Mouse (Mus musculus) neural tube, embryonic 11.5 days (tissue): Measurements from ENCODE around the gene Pcdh15. TPM values are rescaled to one million over a fixed set of nuclear protein-coding genes. Genes with fewer than 3 reads are reported as not detected.
A peak's percentile ranks its signal among the peaks of the same experiment; 100 is the strongest.

ENCODE experiments used
- ATAC-seq: fragments of 200-750 bp; cut with Nextera tagmentation; 2 replicates; pipeline ENCODE4 v1.8.0; 2017; ENCODE audit warnings: moderate number of reproducible peaks, mild to moderate bottlenecking, moderate TSS enrichment, moderate library complexity; ENCODE audit not compliant: insufficient read depth, low FRiP score, low TSS enrichment
- DNase-seq: peaks from one replicate; pipeline ENCODE4 v3.0.0-alpha.2; 2015; ENCODE audit warnings: low spot score
- H3K27ac ChIP-seq: fragments of 300-500 bp; sonication (generic); 2 replicates; pipeline ENCODE4 v1.5.1; 2014; ENCODE audit warnings: low read depth, mild to moderate bottlenecking, low read length
- H3K27me3 ChIP-seq: fragments of 300-500 bp; sonication (generic); 2 replicates; pipeline ENCODE4 v1.6.1; 2014; ENCODE audit warnings: mild to moderate bottlenecking, low read length, mixed read lengths; ENCODE audit not compliant: control insufficient read depth, insufficient read depth
- H3K36me3 ChIP-seq: fragments of 300-500 bp; sonication (generic); 2 replicates; pipeline ENCODE4 v1.6.1; 2014; ENCODE audit warnings: mild to moderate bottlenecking, low read length, moderate library complexity, mixed read lengths; ENCODE audit not compliant: control insufficient read depth, insufficient read depth
- H3K4me1 ChIP-seq: fragments of 300-500 bp; sonication (generic); 2 replicates; pipeline ENCODE4 v1.6.1; 2014; ENCODE audit warnings: low read length, mixed read lengths; ENCODE audit not compliant: control insufficient read depth, insufficient read depth
- H3K4me2 ChIP-seq: fragments of 300-500 bp; sonication (generic); 2 replicates; pipeline ENCODE4 v1.6.1; 2014; ENCODE audit warnings: low read depth, mild to moderate bottlenecking, moderate library complexity
- H3K4me3 ChIP-seq: fragments of 300-500 bp; sonication (generic); 2 replicates; pipeline ENCODE4 v1.5.1; 2014; ENCODE audit warnings: low read depth, low read length
- H3K9ac ChIP-seq: fragments of 300-500 bp; sonication (generic); 2 replicates; pipeline ENCODE4 v1.6.1; 2014; ENCODE audit warnings: mild to moderate bottlenecking, low read length
- H3K9me3 ChIP-seq: fragments of 300-500 bp; sonication (generic); 2 replicates; pipeline ENCODE4 v1.6.1; 2016; ENCODE audit warnings: low read length; ENCODE audit not compliant: control insufficient read depth
- WGBS: fragments of 180-500 bp; shearing (Covaris S2); extraction: QIAGEN DNeasy Blood & Tissue Kit; methylation state at CpG from one replicate; pipeline ENCODE4 v1.1.7; 2014; 5-methylcytosine and 5-hydroxymethylcytosine counted together
- polyA plus RNA-seq: library from polyadenylated mRNA; unstranded; fragments of >200 nt; fragmentation: Nextera tagmentation; extraction: Ambion mirVana; gene quantifications from 2 replicates; pipeline ENCODE4 v1.2.1, GENCODE M21; 2014

Pcdh15 gene
- polyA plus RNA-seq, 1 experiment from 2014 or later, result 1.9 TPM

DNA sequence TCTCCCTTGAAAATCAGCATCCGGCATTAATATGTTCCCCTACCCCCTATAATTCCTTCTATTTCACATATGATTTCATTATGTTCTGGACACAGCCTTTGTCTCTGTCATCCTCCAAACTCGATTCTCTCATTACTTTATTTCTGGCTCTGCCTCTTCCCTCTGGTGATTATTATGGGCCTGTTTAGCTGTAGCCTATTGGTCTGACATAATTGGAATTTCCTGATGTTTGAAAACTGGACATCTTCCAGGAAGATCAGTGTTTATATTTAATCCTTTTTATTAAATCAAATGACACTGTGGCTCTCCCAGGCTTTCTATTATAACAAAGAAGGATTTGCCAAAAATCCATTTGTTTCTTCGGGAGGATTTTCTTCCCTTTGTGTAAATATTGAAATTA, 326.3 kb downstream of the Pcdh15 start:
- Histone ChIP-seq H3K27me3 (no peaks in the 10 kb centered on the region), H3K9ac (no peak overlapping the region), H3K9me3 (no peaks in the 10 kb centered on the region), H3K27ac (no peak overlapping the region), H3K4me3 (no peak overlapping the region), H3K4me1 (no peaks in the 10 kb centered on the region), H3K4me2 (no peak overlapping the region), H3K36me3 (no peaks in the 10 kb centered on the region)
- 88% methylated on average over 3 of the region's 3 CpGs for WGBS
- ATAC-seq, result no peak
- no peak for DNase-seq

DNA sequence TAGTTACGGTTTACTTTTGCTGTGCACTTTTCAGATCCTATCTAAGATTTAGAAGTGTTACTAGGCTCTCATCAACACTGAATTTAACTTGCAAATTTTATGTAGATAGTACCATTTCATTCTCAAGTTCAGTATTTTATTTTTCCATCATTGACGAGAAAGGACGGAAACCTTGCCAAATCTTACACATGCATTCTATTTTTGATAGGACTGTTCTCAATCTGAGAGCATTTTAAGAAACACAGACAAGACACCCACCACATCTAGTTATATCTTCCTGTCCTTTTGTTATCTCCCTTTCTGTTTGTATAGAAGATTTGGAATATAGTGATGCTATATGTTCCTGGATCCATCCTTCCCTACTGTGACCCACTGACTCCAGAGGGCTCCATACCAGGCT, 332.2 kb downstream of the Pcdh15 start:
- WGBS, result 92% methylated on average over 3 of the region's 3 CpGs
- Histone ChIP-seq H3K9ac (no peak overlapping the region), H3K27ac (no peak overlapping the region), H3K27me3 (no peaks in the 10 kb centered on the region), H3K4me3 (no peak overlapping the region), H3K4me1 (no peaks in the 10 kb centered on the region), H3K9me3 (no peaks in the 10 kb centered on the region), H3K36me3 (no peaks in the 10 kb centered on the region), H3K4me2 (no peak overlapping the region)
- DNase-seq, result no peak
- ATAC-seq, result no peak

DNA sequence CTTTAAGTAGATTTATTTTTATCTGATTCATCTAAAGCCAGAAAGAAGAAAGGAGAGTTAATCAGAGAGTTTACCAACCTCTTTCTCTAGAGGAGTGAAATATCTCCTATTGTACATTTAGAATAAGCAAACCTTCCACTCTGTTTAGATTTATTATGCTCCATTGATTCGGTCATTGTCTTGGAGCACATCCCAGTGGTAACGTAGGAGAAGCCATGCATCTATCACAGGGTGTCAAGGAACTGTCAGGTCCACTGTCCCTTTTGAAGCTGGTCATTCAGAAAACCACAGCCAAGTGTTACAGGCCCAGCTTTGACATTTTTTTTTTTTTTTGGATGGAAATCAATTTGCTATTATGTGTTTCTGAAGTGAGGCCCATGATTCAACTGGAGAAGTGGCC, 384.9 kb downstream of the Pcdh15 start:
- Histone ChIP-seq H3K4me2 (no peak overlapping the region), H3K27me3 (no peaks in the 10 kb centered on the region), H3K27ac (no peak overlapping the region), H3K36me3 (no peaks in the 10 kb centered on the region), H3K9ac (no peak overlapping the region), H3K9me3 (no peaks in the 10 kb centered on the region), H3K4me1 (no peaks in the 10 kb centered on the region), H3K4me3 (no peak overlapping the region)
- no peak for DNase-seq
- WGBS, result 38% methylated on average over 2 of the region's 2 CpGs
- 0 out of 2 replicates have a peak, but pooled peaks have one; percentile 17 for ATAC-seq

DNA sequence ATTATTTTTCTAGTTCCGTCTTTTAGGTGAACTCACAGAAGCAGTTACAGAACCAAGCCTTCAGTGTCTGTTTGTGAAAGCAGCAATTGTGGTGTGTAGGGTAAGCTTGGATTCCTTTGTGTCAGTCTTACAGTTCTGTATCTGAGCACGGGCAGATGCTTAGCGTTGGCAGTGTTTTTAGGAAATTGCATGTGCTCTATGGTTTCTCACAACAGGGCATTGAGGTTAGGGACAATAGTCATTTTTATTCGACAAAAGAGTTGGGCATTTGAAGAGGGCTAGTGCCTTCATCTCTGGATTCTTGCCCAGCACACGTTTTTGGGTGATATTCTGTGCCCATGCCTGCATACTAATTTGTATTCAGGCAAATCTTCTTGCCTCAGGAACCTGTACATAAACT, 392.5 kb downstream of the Pcdh15 start:
- ATAC-seq, result no peak
- Histone ChIP-seq H3K9me3 (no peaks in the 10 kb centered on the region), H3K27me3 (no peaks in the 10 kb centered on the region), H3K27ac (no peak overlapping the region), H3K4me2 (no peak overlapping the region), H3K9ac (no peak overlapping the region), H3K36me3 (no peaks in the 10 kb centered on the region), H3K4me3 (no peak overlapping the region), H3K4me1 (no peaks in the 10 kb centered on the region)
- WGBS, result 80% methylated on average over 5 of the region's 5 CpGs
- no peak for DNase-seq

DNA sequence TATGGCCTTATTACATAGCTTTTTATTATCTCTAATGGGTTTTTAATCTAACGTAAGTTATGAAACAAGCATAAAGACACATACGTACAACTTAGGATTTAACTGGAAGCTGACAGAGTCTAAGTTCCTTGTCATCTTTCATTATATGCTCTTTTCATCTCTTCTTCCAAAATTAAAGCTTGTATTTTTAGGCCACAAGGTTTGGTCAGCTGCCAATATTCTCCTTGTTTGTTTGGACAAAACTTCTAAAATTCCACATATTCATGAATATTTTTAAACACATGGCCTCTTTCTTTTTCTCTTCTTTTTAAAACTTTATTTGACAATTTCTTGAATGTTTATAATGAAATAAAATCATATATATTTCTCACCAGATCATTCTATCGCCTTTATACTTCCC, 415.7 kb downstream of the Pcdh15 start:
- H3K27ac ChIP-seq, result no peak overlapping the region
- no peak overlapping the region for H3K9ac ChIP-seq
- H3K4me2 ChIP-seq, result no peak overlapping the region
- no peaks in the 10 kb centered on the region for H3K36me3 ChIP-seq
- no peak overlapping the region for H3K4me3 ChIP-seq
- 90% methylated on average over 3 of the region's 3 CpGs for WGBS
- ATAC-seq, result no peak
- H3K9me3 ChIP-seq, result no peaks in the 10 kb centered on the region
- H3K27me3 ChIP-seq, result no peaks in the 10 kb centered on the region
- DNase-seq, result no peak
- H3K4me1 ChIP-seq, result no peaks in the 10 kb centered on the region

DNA sequence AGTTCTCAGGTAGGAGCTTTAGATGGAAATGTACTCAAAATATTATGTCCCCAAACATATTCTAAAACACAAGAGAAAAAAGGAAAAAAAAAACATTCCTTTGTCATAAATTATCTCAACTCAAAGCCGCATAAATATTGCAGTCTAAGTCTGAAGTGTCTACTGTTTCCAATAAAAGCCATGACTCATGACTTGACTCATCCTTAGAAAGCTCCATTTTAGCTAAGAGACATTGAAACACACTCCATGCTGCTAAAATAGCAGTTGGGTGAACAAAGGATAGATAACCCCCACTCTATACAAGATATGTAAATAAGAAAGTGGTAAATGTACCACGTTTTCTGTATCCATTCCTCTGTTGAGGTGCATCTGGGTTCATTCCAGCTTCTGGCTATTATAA, 416.6 kb downstream of the Pcdh15 start:
- DNase-seq (no peak), ATAC-seq (no peak)
- 74% methylated on average over 2 of the region's 2 CpGs for WGBS

DNA sequence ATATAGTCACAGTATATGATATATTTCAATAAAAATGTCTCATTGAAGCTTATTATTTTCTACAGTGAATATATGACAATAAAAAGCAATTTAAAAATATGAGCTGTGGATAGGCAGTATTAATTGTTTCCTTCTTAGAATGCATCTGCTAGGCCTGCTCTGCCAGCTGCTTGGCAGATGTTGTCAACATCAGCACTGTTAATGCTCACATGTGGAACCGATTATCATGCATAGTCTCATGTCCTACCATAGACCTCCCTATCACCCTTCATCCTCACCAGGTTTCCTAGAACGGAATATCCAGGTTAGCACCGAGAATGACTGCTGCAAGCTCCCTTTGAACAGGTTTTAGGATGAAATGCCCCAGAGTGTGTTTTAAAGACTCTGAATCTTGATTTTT, 420.3 kb downstream of the Pcdh15 start:
- no peak for DNase-seq
- 80% methylated on average over 3 of the region's 3 CpGs for WGBS

More for the DNA sequence above, 416.6 kb downstream of the Pcdh15 start:
- H3K4me2 ChIP-seq, result no peak overlapping the region
- H3K4me1 ChIP-seq, result no peaks in the 10 kb centered on the region
- no peak overlapping the region for H3K4me3 ChIP-seq
- H3K27ac ChIP-seq, result no peak overlapping the region
- no peaks in the 10 kb centered on the region for H3K9me3 ChIP-seq
- H3K36me3 ChIP-seq, result no peaks in the 10 kb centered on the region
- no peak overlapping the region for H3K9ac ChIP-seq
- H3K27me3 ChIP-seq, result no peaks in the 10 kb centered on the region

DNA sequence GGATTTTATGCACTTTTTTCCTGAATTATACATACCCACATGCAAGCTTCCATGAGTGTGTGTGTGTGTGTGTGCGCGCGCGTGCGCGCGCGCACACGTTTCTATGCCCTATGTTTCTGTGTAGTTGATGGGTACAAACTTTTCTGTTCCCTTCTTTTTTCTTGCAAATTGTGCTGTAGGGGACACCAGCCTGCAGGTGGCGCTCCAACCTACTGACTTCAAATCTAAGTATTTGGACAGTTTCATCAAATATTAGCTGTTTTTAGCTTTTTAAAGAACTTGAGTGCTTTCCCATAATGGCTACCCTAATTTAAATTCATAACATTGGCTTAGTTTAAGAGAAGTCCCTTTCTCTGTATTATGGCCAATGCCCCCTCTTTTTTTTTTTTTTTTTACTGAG, 453.7 kb downstream of the Pcdh15 start:
- 95% methylated on average over 10 of the region's 10 CpGs for WGBS

More for the DNA sequence above, 420.3 kb downstream of the Pcdh15 start:
- Histone ChIP-seq H3K4me3 (no peak overlapping the region), H3K27me3 (no peaks in the 10 kb centered on the region), H3K27ac (no peak overlapping the region), H3K9me3 (no peaks in the 10 kb centered on the region), H3K4me2 (no peak overlapping the region), H3K36me3 (no peaks in the 10 kb centered on the region), H3K9ac (no peak overlapping the region), H3K4me1 (no peaks in the 10 kb centered on the region)
- ATAC-seq, result no peak

DNA sequence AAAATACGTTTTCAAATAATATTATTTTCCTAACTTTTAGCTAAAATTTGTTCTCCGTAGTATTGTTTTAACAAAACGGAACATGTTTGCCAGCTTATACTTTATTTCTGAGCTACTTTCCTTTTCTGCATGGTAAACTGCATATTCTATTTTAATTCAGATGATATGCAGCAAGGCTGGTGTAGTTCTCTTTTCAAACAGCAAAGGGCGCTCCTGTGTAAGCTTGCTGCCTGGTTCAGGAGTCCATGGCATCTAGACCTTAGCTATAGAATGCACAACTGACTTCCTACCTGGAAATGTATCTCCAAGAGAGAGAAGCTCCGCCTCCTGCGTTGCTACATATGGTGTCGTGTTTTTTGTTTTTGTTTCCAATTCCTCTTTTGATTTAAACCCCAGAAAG, 465.1 kb downstream of the Pcdh15 start:
- DNase-seq, result peak; percentile 29

More for the DNA sequence above, 453.7 kb downstream of the Pcdh15 start:
- no peak overlapping the region for H3K27ac ChIP-seq
- no peak overlapping the region for H3K4me2 ChIP-seq
- H3K9me3 ChIP-seq, result no peaks in the 10 kb centered on the region
- ATAC-seq (no peak), DNase-seq (peak; percentile 9)
- H3K4me1 ChIP-seq, result no peaks in the 10 kb centered on the region
- no peaks in the 10 kb centered on the region for H3K36me3 ChIP-seq
- no peak overlapping the region for H3K9ac ChIP-seq
- H3K4me3 ChIP-seq, result no peak overlapping the region
- no peaks in the 10 kb centered on the region for H3K27me3 ChIP-seq

More for the DNA sequence above, 465.1 kb downstream of the Pcdh15 start:
- WGBS, result 69% methylated on average over 7 of the region's 7 CpGs
- Histone ChIP-seq H3K4me3 (no peak overlapping the region), H3K4me2 (no peak overlapping the region), H3K27me3 (no peaks in the 10 kb centered on the region), H3K4me1 (no peaks in the 10 kb centered on the region), H3K9me3 (no peaks in the 10 kb centered on the region), H3K9ac (no peak overlapping the region), H3K27ac (no peak overlapping the region), H3K36me3 (no peaks in the 10 kb centered on the region)
- ATAC-seq, result no peak
